Mouse (Mus musculus): ENCODE data around the gene Utrn. TPM values are rescaled to one million over a fixed set of nuclear protein-coding genes. Genes with fewer than 3 reads are reported as not detected.

The Utrn gene
- total RNA-seq, 1 experiment from 2014 or later: 114 TPM

GRCm38 (mm10) chr10:12522078-12522477 lies 347.1 kb downstream of the Utrn start:
- DNase-seq: no peak

DNA sequence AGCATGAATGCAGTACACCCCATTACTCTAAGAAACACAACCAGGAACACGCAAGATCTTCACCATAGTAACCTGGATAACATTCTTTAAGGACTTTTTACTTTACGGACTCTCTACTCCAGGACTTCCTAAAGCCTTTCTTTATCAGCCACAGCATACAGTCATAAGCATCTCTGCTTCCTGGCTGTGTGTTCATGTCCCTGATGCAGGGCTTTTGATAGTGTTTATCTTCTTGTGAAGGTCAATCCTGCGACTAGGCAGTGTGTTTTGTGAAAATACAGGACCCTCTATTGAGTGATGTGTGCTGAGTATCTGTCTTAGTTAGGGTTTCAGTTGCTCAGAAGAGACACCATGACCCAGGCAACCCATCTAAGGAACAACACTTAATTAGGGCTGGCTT lies 351.0 kb downstream of the Utrn start:
- no peak for DNase-seq

DNA sequence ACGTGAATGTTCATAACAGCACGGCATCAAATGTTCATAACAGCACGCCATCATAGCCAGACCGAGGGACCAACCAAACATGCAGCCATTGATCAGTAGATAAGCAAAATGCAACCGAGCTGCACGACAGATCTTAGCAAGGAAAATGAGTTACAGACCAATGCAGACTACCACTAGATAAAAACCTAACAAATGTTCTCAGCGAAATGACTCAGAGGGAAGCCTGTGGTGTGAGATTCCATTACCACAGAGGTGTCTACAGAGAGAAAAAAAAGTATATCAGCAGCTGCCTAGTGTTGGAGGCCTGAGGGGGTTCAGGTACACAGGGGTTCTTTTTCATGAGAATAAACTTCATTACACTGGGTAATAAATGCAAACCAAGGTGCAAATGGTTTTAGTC lies 363.6 kb downstream of the Utrn start:
- DNase-seq: no peak

DNA sequence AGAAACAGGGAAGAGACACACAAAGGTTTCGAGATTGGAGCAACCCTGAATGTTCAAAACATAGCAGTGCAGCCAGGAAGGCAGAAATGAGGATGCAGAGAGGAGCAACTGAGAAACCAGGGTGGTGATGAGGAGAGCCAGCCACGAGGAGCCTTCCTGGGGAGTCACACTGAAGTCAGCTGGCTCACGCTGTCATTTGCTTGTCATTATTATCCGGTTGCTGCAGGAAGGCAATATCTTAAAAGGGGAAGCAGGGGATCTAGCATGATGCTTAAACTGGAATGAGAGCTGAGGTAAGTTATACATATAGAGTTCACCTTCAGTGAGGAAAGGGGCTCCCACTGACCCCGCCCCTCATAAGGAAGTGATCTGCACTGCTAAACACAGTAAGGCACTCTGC lies 368.7 kb downstream of the Utrn start:
- no peak for DNase-seq

DNA sequence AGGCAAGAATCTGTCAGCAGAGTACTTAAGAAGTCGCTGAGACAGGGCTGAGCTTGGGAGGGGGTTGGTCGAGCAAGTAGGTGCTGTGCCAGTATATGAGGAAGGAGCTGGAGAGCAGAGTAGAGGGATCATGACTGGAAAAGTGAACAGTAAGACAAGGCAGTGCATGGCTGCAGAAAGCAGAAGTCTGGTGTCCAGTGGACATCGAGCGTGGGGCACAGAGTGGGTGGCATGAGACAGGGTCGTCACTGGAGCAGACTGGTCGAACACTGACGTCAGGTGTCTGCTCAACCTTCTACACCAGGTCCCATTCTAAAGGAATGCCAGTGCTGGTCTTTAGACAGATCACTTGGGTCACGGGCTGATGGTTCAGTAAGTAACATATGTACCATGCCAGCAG lies 371.6 kb downstream of the Utrn start:
- no peak for DNase-seq

GRCm38 (mm10) chr10:12489551-12490177 lies 379.5 kb downstream of the Utrn start:
- DNase-seq: no peak

GRCm38 (mm10) chr10:12488518-12488917 lies 380.6 kb downstream of the Utrn start:
- DNase-seq: no peak

- no peak for DNase-seq
These were observed 381.0 kb downstream of the Utrn start for GRCm38 (mm10) chr10:12488117-12488516.

DNA sequence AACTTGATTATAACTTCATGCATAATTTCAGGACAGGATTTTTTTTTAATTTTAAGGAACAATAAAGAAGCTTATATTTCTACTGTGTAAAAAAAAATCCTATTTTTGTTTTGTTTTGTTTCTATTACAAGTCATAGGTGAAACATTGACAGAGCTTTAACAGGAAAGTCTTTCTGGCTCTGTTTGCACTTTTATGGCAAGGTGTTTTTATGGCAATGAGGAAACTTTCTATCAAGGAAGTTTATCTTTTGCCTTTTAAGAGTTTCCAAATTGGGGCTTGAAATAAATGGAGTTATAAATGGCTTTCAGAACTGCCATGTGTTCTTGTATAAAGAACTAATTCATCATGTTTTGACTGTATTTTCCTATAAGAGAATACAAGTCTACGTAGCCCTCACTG lies 385.7 kb downstream of the Utrn start:
- DNase-seq: no peak

GRCm38 (mm10) chr10:12482975-12483374 lies 386.2 kb downstream of the Utrn start:
- DNase-seq: no peak

- no peak for DNase-seq
These were observed 394.1 kb downstream of the Utrn start for GRCm38 (mm10) chr10:12474850-12475621.

DNA sequence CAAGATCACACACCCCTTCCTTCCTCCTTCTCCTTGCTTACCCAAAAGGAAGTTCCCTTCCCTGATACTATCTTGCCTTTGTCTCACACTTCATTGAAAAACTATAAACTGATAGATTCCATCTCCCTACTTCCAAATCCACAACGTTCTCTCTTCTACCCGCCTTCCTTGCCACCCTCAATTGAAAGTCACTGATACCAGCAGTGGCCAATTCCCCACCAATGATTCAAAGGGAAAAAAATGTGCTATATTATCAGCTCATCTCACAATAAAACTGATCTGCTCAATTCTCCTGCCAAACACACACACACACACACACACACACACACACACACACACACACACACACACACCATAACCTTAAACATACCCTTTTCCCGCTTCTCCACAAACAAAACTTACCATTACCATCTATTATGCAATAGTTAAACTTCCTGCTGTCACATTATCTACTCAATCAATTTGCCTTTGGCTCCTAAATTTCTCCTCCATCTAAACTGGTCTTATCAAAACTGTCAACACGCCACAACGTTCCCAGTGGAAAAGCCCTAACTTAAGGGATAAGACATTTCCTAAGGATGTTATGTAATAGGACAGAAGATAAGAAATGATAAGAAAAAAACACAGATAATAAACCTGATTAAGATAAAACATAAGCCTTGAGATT lies 399.6 kb downstream of the Utrn start:
- DNase-seq: no peak

GRCm38 (mm10) chr10:12467544-12467943 lies 401.6 kb downstream of the Utrn start:
- DNase-seq: no peak

DNA sequence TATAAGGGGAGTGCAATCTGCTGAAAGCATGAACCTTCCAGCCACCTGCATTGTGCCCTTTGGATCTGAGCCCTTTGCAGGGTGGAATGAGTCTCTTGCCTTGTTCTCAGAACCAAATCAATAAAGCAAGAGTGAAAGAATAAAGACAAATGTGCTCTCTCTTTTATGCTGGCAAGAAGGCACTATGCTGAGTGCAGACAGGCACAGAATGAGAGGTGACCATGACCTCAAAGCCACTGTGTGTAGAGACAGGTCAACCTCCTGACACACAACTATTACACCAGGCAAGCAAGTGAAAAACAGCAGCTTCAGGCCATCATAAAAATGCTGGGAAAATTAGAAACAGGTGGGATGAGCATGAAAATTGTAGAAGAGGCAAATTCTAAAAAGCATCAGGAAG lies 408.2 kb downstream of the Utrn start:
- no peak for DNase-seq

GRCm38 (mm10) chr10:12456867-12457266 lies 412.3 kb downstream of the Utrn start:
- DNase-seq: no peak

DNA sequence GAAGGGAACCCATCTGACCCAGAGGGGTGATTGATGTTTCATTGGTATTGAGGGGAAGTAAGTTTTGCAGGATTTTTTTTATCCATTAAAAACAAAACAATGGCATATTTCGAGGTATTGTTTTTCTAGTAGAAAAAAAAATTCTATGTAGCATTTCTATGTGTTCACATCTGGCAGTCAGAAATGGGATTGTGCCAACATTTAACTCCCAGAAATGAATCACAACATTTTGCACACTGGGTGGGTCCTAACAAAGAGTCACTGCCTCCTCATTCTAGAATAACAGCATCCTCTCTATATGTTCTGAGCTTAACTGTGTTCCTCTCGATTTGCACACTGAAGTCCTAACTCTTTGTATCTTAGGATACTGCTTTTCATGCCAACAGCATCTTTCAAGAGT lies 416.5 kb downstream of the Utrn start:
- no peak for DNase-seq

GRCm38 (mm10) chr10:12444122-12444521 lies 425.0 kb downstream of the Utrn start:
- no peak for DNase-seq

DNA sequence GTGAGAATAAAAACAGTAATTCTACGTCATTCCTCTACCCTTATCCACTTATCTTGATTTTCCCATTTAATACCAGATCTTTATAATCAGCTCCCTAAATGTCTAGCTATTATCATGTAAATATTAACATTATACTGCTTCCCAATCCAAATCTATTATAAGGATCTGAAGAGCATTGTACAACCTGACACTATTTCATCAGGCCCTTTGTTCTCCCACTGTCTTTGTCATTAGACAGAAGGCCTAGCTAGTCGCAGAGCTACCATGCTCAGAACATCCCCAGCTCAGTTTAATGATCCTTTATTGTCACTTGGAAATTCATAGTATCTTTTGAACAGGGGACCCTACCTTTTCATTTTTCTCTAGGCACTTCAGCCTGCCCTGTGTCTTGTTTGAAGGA lies 436.0 kb downstream of the Utrn start:
- no peak for DNase-seq

DNA sequence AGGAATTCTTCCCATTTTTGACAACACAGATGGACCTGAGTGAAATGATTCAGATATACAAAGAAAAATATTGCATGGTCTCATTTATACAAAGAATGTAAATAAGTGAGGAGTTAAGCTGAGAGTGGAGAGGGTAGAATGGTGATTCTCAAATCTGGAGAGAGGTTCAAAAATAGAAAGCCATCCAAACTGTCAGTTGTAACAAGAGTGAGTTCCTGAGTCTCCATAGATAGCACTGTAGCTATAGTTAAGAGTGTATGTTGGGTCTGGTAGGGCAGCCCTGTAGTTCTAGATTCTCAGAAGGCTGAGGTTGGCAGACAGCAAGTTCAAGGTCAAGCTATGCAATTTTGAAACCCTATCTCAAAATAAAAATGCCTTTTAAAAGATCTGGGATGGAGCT lies 438.8 kb downstream of the Utrn start:
- DNase-seq: no peak

DNA sequence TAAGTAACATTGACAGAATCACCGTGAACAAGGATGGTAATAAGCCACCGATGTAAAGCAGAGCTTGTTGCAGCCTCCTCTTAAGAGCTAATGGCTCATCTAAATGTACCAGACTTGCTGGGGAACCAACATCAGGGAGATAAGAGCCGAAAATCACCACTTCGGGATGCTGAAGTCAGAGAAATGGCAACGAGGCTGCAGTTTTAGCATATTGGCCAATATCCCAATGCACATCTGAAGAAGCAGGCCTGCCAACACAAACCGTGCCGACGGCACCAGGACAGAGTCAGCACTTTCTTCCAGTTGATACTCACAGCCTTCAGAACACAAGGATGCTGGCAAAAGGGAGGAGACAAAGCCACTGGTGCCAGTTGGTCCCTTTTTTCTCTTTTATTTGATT lies 442.3 kb downstream of the Utrn start:
- DNase-seq: no peak

GRCm38 (mm10) chr10:12424944-12425343 lies 444.2 kb downstream of the Utrn start:
- DNase-seq: no peak

DNA sequence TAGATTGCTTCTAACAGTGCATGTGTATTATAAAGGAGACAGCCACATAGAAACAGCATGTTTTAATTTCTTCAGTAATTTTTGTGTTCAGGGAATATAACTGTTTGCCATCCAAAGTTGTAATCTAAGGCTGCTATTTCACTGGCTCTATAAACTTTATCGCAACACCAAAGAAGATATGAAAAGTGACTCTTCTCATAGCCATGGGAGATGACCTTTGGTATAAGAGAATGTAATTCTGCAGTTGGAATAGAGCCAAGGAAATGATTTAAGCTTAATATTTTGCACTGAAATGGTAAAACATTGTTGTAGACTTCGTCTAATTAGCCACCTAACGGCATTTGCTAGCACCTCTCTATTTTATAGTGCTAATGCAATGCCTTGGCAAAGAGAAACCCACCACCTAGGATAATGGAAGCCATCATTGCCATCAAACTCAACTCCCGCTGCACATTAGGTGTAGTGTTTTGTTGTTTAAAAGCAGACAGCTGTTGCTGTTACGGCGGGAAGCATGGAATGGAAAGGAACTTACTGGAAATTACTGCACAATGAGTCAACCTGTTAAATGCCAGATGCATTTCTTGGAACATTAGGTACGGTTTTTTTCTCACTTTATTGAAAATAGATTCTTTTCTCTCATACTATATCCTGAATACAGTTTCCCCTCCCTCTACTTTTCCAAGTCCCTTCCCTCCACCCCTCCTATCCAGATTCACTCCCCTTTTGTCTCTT lies 445.0 kb downstream of the Utrn start:
- DNase-seq: no peak

- no peak for DNase-seq
These were observed 454.2 kb downstream of the Utrn start for GRCm38 (mm10) chr10:12414967-12415366.

Data from adrenal gland, postnatal 25 days (tissue).